Mouse (Mus musculus): ENCODE measurements around the gene Slc5a1. TPM values are rescaled to one million over a fixed set of nuclear protein-coding genes. Genes with fewer than 3 reads are reported as not detected.

The Slc5a1 gene
- polyA plus RNA-seq, 1 experiment from 2014 or later: not detected

Other genes starting within 250 kb of the Slc5a1 start
- 8.2 and 9.7 TPM in 2 replicates for gene Prr14l, start 250.0 kb upstream of the Slc5a1 start, polyA plus RNA-seq (2015; fragmentation: Nextera tagmentation; extraction: Ambion mirVana)
- gene Depdc5, start 240.5 kb upstream of the Slc5a1 start, polyA plus RNA-seq (2015; fragmentation: Nextera tagmentation; extraction: Ambion mirVana): 28.0 and 29.6 TPM in 2 replicates
- gene Ywhah, start 85.4 kb upstream of the Slc5a1 start, polyA plus RNA-seq (2015; fragmentation: Nextera tagmentation; extraction: Ambion mirVana): 732 and 779 TPM in 2 replicates
- gene Spon2, start 114.2 kb downstream of the Slc5a1 start, polyA plus RNA-seq (2015; fragmentation: Nextera tagmentation; extraction: Ambion mirVana): 2.7 and 3.0 TPM in 2 replicates
- 505 and 526 TPM in 2 replicates for gene Ctbp1, start 170.8 kb downstream of the Slc5a1 start, polyA plus RNA-seq (2015; fragmentation: Nextera tagmentation; extraction: Ambion mirVana)
- gene Maea, start 231.3 kb downstream of the Slc5a1 start, polyA plus RNA-seq (2015; fragmentation: Nextera tagmentation; extraction: Ambion mirVana): 115 and 123 TPM in 2 replicates